Mouse (Mus musculus) midbrain, postnatal 0 days (tissue): ENCODE results near the gene Zbtb8os. TPM values are rescaled to one million over a fixed set of nuclear protein-coding genes. Genes with fewer than 3 reads are reported as not detected.

Source experiments
- ATAC-seq: fragments of 200-750 bp; cut with Nextera tagmentation; 2 replicates; pipeline ENCODE4 v1.8.0; 2017; ENCODE audit warnings: moderate number of reproducible peaks, mild to moderate bottlenecking, moderate TSS enrichment, moderate library complexity; ENCODE audit not compliant: low FRiP score
- DNase-seq: peaks from one replicate; pipeline ENCODE4 v3.0.0-alpha.2; 2015; ENCODE audit warnings: low spot score
- H3K27ac ChIP-seq: fragments of 300-500 bp; sonication (generic); 2 replicates; pipeline ENCODE4 v1.5.1; 2014; ENCODE audit warnings: low read depth, mild to moderate bottlenecking, low read length, mixed read lengths
- H3K27me3 ChIP-seq: fragments of 300-500 bp; sonication (generic); 2 replicates; pipeline ENCODE4 v1.6.1; 2014; ENCODE audit warnings: low read length, control low read depth, mixed read lengths; ENCODE audit not compliant: insufficient read depth
- H3K36me3 ChIP-seq: fragments of 300-500 bp; sonication (generic); 2 replicates; pipeline ENCODE4 v1.6.1; 2014; ENCODE audit warnings: low read length, control low read depth, mixed read lengths; ENCODE audit not compliant: insufficient read depth
- H3K4me1 ChIP-seq: fragments of 300-500 bp; sonication (generic); 2 replicates; pipeline ENCODE4 v1.6.1; 2014; ENCODE audit warnings: mild to moderate bottlenecking, control low read depth, antibody characterized with exemption, low read length, mixed read lengths; ENCODE audit not compliant: insufficient read depth
- H3K4me2 ChIP-seq: fragments of 300-500 bp; sonication (generic); 2 replicates; pipeline ENCODE4 v1.6.1; 2014; ENCODE audit warnings: low read depth, mild to moderate bottlenecking, low read length, mixed read lengths; ENCODE audit not compliant: poor library complexity, severe bottlenecking
- H3K4me3 ChIP-seq: fragments of 300-500 bp; sonication (generic); 2 replicates; pipeline ENCODE4 v1.5.1; 2014; ENCODE audit warnings: low read depth, mild to moderate bottlenecking, low read length, moderate library complexity
- H3K9ac ChIP-seq: fragments of 300-500 bp; sonication (generic); replicated peaks from 2 replicates; pipeline ENCODE4 v1.6.1; 2014; ENCODE audit warnings: mild to moderate bottlenecking, low read length, moderate library complexity, mixed read lengths; ENCODE audit not compliant: poor library complexity, severe bottlenecking
- H3K9me3 ChIP-seq: fragments of 300-500 bp; sonication (generic); 2 replicates; pipeline ENCODE4 v1.6.1; 2016; ENCODE audit warnings: low read length, control low read depth
- CTCF ChIP-seq: IDR thresholded peaks from 2 replicates; pipeline ENCODE4 v1.5.1; 2016; ENCODE audit warnings: antibody characterized with exemption, mild to moderate bottlenecking
- WGBS: fragments of 180-500 bp; shearing (Covaris S2); extraction: QIAGEN DNeasy Blood & Tissue Kit; methylation state at CpG from one replicate; pipeline ENCODE4 v1.1.7; 2014; 5-methylcytosine and 5-hydroxymethylcytosine counted together
- polyA plus RNA-seq: library from polyadenylated mRNA; unstranded; fragments of >200 nt; fragmentation: Nextera tagmentation; extraction: Ambion mirVana; gene quantifications from 2 replicates; pipeline ENCODE4 v1.2.1, GENCODE M21; 2015
- total RNA-seq: library from RNA; depleted of rRNA; stranded (reverse); fragments of >200 nt; gene quantifications from 2 replicates; pipeline ENCODE4 v1.2.3, GENCODE M21; 2014

The Zbtb8os gene
- total and polyA plus RNA-seq, 2 experiments from 2014 or later, result 4.1 to 15.6 TPM

DNA sequence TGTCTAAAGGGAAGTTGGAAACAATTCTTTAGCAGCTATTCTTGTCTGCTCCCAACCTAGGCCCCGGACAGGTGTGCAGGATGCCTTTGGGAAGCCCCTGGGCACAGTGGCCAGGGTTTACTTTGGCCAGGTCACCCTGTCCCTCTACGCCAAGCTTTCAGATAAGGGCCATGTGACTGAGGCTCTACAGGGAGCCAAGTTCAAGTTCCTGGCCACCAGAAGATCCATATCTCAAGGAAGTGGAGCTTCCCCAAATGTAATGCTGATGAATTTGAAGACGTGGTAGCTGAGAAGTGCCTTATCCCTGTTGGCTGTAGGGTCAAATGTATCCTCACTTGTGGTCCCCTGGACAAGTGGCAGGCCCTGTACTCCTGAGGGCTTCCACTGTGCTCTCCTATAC lies 44.3 kb downstream of the Zbtb8os start:
- no peaks in the 10 kb centered on the region for H3K9me3 ChIP-seq
- TF ChIP-seq CTCF, result no peak
- no peaks in the 10 kb centered on the region; the same call in 1 of the 2 replicates for H3K4me1 ChIP-seq
- ATAC-seq (no peak), DNase-seq (no peak)
- no peaks in the 10 kb centered on the region for H3K36me3 ChIP-seq
- WGBS, result 84% methylated on average over 3 of the region's 3 CpGs
- H3K4me2 ChIP-seq, result no peak overlapping the region
- no peak overlapping the region for H3K27ac ChIP-seq
- H3K9ac ChIP-seq, result no peak overlapping the region
- H3K27me3 ChIP-seq, result no peaks in the 10 kb centered on the region
- H3K4me3 ChIP-seq, result no peak overlapping the region

GRCm38 (mm10) chr4:129381148-129381547 lies 45.7 kb downstream of the Zbtb8os start:
- Histone ChIP-seq H3K27ac (no peak overlapping the region), H3K9me3 (no peaks in the 10 kb centered on the region), H3K4me1 (no peaks in the 10 kb centered on the region; the same call in 1 of the 2 replicates), H3K4me2 (no peak overlapping the region), H3K9ac (no peak overlapping the region), H3K27me3 (no peaks in the 10 kb centered on the region), H3K4me3 (no peak overlapping the region), H3K36me3 (no peaks in the 10 kb centered on the region)
- no peak for TF ChIP-seq CTCF
- no peak for ATAC-seq
- no peak for DNase-seq
- 82% methylated on average over 8 of the region's 8 CpGs for WGBS

- no peaks in the 10 kb centered on the region for H3K36me3 ChIP-seq
- H3K9ac ChIP-seq, result no peak overlapping the region
- H3K4me1 ChIP-seq, result no peaks in the 10 kb centered on the region
- no peaks in the 10 kb centered on the region for H3K9me3 ChIP-seq
- no peak overlapping the region for H3K4me3 ChIP-seq
- DNase-seq (no peak), ATAC-seq (no peak)
- no peaks in the 10 kb centered on the region for H3K27me3 ChIP-seq
- WGBS, result 89% methylated on average over 9 of the region's 9 CpGs
- no peak for TF ChIP-seq CTCF
- H3K27ac ChIP-seq, result no peak overlapping the region
- H3K4me2 ChIP-seq, result no peak overlapping the region
Observed at GRCm38 (mm10) chr4:129382029-129382428, 46.5 kb downstream of the Zbtb8os start.

DNA sequence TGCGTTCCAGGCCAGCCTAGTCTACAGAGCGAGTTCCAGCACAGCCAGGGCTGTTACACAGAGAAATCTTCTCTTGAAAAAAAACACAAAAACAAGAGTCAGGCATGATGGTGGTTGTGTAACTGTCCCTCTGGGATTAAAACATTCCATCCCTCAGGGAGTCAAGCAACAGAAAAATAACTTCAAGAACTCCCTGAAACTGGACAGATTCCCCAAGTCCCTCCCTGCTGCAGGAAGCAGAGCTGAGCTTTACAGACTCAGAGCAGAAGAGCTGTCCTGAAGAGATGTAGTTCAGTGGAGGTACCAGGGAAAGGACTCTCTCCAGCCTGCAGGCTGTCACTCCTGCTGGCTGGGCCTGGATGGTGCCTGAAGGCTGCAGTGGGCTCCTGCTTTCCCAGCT lies 47.0 kb downstream of the Zbtb8os start:
- Histone ChIP-seq H3K9ac (no peak overlapping the region), H3K4me1 (no peaks in the 10 kb centered on the region), H3K4me3 (no peak overlapping the region), H3K36me3 (no peaks in the 10 kb centered on the region), H3K27me3 (no peaks in the 10 kb centered on the region), H3K9me3 (no peaks in the 10 kb centered on the region), H3K4me2 (no peak overlapping the region), H3K27ac (no peak overlapping the region)
- WGBS, result 91% methylated on average over 2 of the region's 2 CpGs
- DNase-seq (no peak), ATAC-seq (no peak)
- TF ChIP-seq CTCF, result no peak

- Histone ChIP-seq H3K36me3 (no peaks in the 10 kb centered on the region), H3K4me3 (no peak overlapping the region), H3K27ac (no peak overlapping the region), H3K4me2 (no peak overlapping the region), H3K9ac (no peak overlapping the region), H3K27me3 (no peaks in the 10 kb centered on the region), H3K9me3 (no peaks in the 10 kb centered on the region), H3K4me1 (no peaks in the 10 kb centered on the region)
- DNase-seq, result no peak
- TF ChIP-seq CTCF, result no peak
- ATAC-seq, result no peak
- 95% methylated on average over 3 of the region's 3 CpGs for WGBS
Observed at GRCm38 (mm10) chr4:129383586-129383985, 48.1 kb downstream of the Zbtb8os start.

- TF ChIP-seq CTCF, result no peak
- no peaks in the 10 kb centered on the region for H3K4me1 ChIP-seq
- H3K9ac ChIP-seq, result no peak overlapping the region
- no peaks in the 10 kb centered on the region for H3K27me3 ChIP-seq
- H3K36me3 ChIP-seq, result no peaks in the 10 kb centered on the region
- WGBS, result 36% methylated on average over 6 of the region's 6 CpGs
- peak; percentile 19 for DNase-seq
- H3K4me3 ChIP-seq, result no peak overlapping the region
- no peak for ATAC-seq
- H3K9me3 ChIP-seq, result no peaks in the 10 kb centered on the region
- H3K27ac ChIP-seq, result no peak overlapping the region
- H3K4me2 ChIP-seq, result no peak overlapping the region
Observed at GRCm38 (mm10) chr4:129384440-129384839, 48.9 kb downstream of the Zbtb8os start.
